Mouse (Mus musculus): ENCODE data around the gene Sdhaf1. TPM values are rescaled to one million over a fixed set of nuclear protein-coding genes. Genes with fewer than 3 reads are reported as not detected.

Sdhaf1 gene
- polyA plus RNA-seq, 1 experiment: 14.2 TPM

DNA sequence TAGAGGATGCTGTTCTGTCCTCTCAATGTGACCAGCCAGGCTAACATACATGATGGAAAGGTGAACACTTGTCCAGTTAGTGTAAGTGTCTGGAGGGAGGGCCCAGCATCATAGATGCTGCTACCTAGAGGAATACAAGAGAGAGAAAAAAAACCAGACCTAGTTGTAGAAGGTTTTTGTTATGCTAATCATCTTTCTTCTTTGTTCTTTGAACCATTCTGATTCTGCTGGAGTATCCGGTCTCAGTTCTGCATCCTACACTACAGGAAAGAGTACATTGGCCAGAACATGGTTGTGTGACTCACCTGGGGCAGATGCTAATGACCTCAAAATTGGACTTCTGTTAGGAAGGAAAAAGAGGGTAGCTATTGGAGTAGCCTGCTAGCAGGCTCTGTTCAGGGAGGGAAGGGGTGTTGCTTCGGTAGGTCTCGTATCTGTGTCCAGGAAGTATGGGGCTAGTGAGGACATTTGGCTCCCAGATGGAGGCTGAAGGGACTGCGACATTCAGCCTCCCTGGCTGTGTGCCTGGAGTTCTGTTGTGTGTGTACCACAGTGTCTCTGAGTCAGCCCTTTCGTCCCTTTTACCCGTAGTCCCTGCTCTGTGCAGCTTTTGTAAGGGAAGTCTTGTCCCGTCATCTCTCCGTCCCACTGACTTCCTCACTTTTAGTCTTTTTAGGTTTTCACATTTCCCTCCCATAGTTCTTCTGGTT, 36.8 kb downstream of the Sdhaf1 start:
- 58% methylated on average over 8 of the region's 8 CpGs for WGBS
- Histone ChIP-seq H3K4me1 (ENCODE audit: control insufficient read depth, insufficient read depth, low read length) (no peaks in the 10 kb centered on the region), H3K4me3 (replicated peaks; ENCODE audit: extremely low read depth, low read depth, low read length) (no peak overlapping the region)
- no peak for DNase-seq
- TF ChIP-seq POLR2A (IDR thresholded peaks at IDR 0.05; ENCODE audit: borderline replicate concordance, extremely low read depth, low read depth, low read length): no peak
- TF ChIP-seq CTCF (IDR thresholded peaks at IDR 0.05; ENCODE audit: insufficient read depth, low read length): no peak

- Histone ChIP-seq H3K4me1 (ENCODE audit: control insufficient read depth, insufficient read depth, low read length) (no peaks in the 10 kb centered on the region), H3K4me3 (replicated peaks; ENCODE audit: extremely low read depth, low read depth, low read length) (no peak overlapping the region)
- no peak for TF ChIP-seq POLR2A (IDR thresholded peaks at IDR 0.05; ENCODE audit: borderline replicate concordance, extremely low read depth, low read depth, low read length)
- DNase-seq: no peak
- WGBS: 67% methylated on average over 7 of the region's 7 CpGs
Measured at GRCm38 (mm10) chr7:30282740-30283139, 41.0 kb downstream of the Sdhaf1 start.

DNA sequence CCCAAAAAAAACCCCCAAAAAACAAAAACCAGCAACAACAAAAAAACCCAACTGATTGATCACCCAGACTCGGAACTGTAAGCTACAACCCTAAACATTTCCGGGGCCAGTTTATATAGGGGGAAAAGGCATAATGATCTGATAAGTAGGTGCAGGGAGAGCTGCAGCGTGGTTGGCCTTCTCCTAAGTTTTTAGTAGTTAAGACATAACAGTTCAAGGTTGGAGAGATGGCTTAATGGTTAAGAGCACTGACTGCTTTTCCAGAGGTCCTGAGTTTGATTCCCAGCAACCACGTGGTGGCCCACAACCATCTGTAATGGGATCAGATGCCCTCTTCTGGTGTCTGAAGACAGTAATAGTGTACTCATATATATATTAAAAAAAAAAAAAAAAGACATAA, 42.2 kb downstream of the Sdhaf1 start:
- no peak for DNase-seq
- Histone ChIP-seq H3K4me3 (replicated peaks; ENCODE audit: extremely low read depth, low read depth, low read length) (no peak overlapping the region), H3K4me1 (ENCODE audit: control insufficient read depth, insufficient read depth, low read length) (no peaks in the 10 kb centered on the region)
- 57% methylated on average over 4 of the region's 4 CpGs for WGBS
- TF ChIP-seq CTCF (IDR thresholded peaks at IDR 0.05; ENCODE audit: insufficient read depth, low read length): no peak
- no peak for TF ChIP-seq POLR2A (IDR thresholded peaks at IDR 0.05; ENCODE audit: borderline replicate concordance, extremely low read depth, low read depth, low read length)

- Histone ChIP-seq H3K4me1 (ENCODE audit: control insufficient read depth, insufficient read depth, low read length) (no peaks in the 10 kb centered on the region), H3K4me3 (replicated peaks; ENCODE audit: extremely low read depth, low read depth, low read length) (peak overlapping the region; percentile 75)
- 0% methylated on average over 20 of the region's 20 CpGs for WGBS
- TF ChIP-seq CTCF (IDR thresholded peaks at IDR 0.05; ENCODE audit: insufficient read depth, low read length) (no peak), POLR2A (IDR thresholded peaks at IDR 0.05; ENCODE audit: borderline replicate concordance, extremely low read depth, low read depth, low read length) (peak; percentile 74; the same call in 1 of the 2 replicates)
- peak; percentile 86 for DNase-seq
Measured at GRCm38 (mm10) chr7:30280670-30281138, 43.0 kb downstream of the Sdhaf1 start.

DNA sequence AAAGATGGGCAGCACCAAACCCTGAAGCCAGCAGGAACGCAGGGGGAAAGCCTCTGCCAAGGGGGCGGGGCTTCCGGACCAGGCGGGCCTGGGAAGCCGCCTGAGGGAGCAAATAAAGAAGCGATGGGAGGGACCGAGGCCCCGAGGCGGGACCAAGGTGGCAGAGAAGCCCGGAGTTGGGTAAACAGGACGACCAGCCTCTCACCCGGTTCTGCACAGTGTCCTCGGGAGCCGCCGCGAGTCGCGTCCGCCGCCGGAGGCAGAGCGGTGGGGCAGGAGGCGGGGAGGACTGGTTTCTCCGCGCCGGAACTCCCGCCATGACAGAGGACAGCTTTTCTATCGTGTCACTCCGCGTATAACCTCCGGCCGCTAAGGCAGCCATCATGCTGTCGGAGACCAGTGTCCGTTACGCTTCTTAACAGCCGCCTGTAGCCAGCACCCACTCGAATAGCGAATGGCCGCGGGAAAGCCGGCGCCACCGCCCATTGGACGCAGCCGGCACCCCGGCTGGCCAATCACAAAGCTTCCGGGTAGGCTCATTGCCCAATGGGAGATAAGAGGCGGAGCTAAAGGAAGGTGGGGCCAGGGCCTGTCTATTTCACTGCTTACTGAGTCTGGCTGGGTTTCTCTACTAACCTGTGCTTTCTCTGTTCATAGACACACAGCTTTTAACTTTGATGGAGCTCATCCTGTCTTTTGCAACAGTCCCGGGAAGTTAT, 43.6 kb downstream of the Sdhaf1 start, which contains the start of the genes Thap8 and Wdr62:
Thap8 (plus strand) TSS at position 144 of the 719 bp plus-strand sequence.
Wdr62 (minus strand) TSS at position 469 of the 719 bp plus-strand sequence.
- peak; percentile 89 for DNase-seq
- WGBS: under 1% methylated on average over 49 of the region's 49 CpGs
- H3K4me1 ChIP-seq (ENCODE audit: control insufficient read depth, insufficient read depth, low read length): no peaks in the 10 kb centered on the region
- peak within 1 kb of the TSS; percentile 81 for H3K4me3 ChIP-seq (replicated peaks; ENCODE audit: extremely low read depth, low read depth, low read length)
- TF ChIP-seq CTCF (IDR thresholded peaks at IDR 0.05; ENCODE audit: insufficient read depth, low read length): no peak
- 0 out of 2 replicates have a peak, but pooled peaks have one; percentile 1 for TF ChIP-seq POLR2A (IDR thresholded peaks at IDR 0.05; ENCODE audit: borderline replicate concordance, extremely low read depth, low read depth, low read length)

- under 1% methylated on average over 6 of the region's 6 CpGs for WGBS
- peak overlapping the region; percentile 81 for H3K4me3 ChIP-seq (replicated peaks; ENCODE audit: extremely low read depth, low read depth, low read length)
- no peaks in the 10 kb centered on the region for H3K4me1 ChIP-seq (ENCODE audit: control insufficient read depth, insufficient read depth, low read length)
- no peak for TF ChIP-seq POLR2A (IDR thresholded peaks at IDR 0.05; ENCODE audit: borderline replicate concordance, extremely low read depth, low read depth, low read length)
- no peak for TF ChIP-seq CTCF (IDR thresholded peaks at IDR 0.05; ENCODE audit: insufficient read depth, low read length)
- DNase-seq: no peak
Measured at GRCm38 (mm10) chr7:30279536-30279935, 44.2 kb downstream of the Sdhaf1 start.

GRCm38 (mm10) chr7:30278911-30279310, 44.8 kb downstream of the Sdhaf1 start:
- DNase-seq: no peak
- WGBS: 36% methylated on average over 2 of the region's 2 CpGs
- TF ChIP-seq CTCF (IDR thresholded peaks at IDR 0.05; ENCODE audit: insufficient read depth, low read length) (no peak), POLR2A (IDR thresholded peaks at IDR 0.05; ENCODE audit: borderline replicate concordance, extremely low read depth, low read depth, low read length) (no peak)
- H3K4me1 ChIP-seq (ENCODE audit: control insufficient read depth, insufficient read depth, low read length): no peaks in the 10 kb centered on the region
- H3K4me3 ChIP-seq (replicated peaks; ENCODE audit: extremely low read depth, low read depth, low read length): no peak overlapping the region

DNA sequence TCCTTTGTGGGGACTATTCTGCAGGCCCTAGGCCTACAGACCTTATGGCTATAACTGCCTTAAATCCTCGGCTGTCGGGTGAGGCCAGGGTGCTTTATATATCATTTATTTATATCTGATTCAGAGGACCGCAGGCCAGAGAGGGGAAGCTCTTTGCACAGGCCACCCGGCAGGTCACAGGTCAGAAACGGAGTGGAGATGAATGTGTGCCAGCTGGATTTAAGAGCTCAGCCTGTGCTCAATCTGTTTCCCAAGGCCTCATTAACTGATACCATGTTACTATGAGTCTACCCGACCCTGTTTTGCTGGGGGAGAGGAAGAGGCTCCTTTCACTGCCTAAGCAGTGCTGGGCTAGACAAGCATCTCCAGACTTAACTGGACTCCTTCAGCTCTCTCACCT, 49.3 kb downstream of the Sdhaf1 start:
- no peak for TF ChIP-seq POLR2A (IDR thresholded peaks at IDR 0.05; ENCODE audit: borderline replicate concordance, extremely low read depth, low read depth, low read length)
- TF ChIP-seq CTCF (IDR thresholded peaks at IDR 0.05; ENCODE audit: insufficient read depth, low read length): no peak
- no peaks in the 10 kb centered on the region for H3K4me1 ChIP-seq (ENCODE audit: control insufficient read depth, insufficient read depth, low read length)
- no peak for DNase-seq
- H3K4me3 ChIP-seq (replicated peaks; ENCODE audit: extremely low read depth, low read depth, low read length): no peak overlapping the region
- WGBS: 56% methylated on average over 6 of the region's 6 CpGs

Other genes with a start within 250 kb of the Sdhaf1 start
- not detected in 2 replicates for gene Gm26920, start 233.5 kb downstream of the Sdhaf1 start, polyA plus RNA-seq (2012; rRNA removed)
- gene Zfp566, start 233.4 kb downstream of the Sdhaf1 start, polyA plus RNA-seq (2012; rRNA removed): 1.1 and 1.2 TPM in 2 replicates
- 11.4 and 17.6 TPM in 2 replicates for gene Zfp260, start 229.1 kb downstream of the Sdhaf1 start, polyA plus RNA-seq (2012; rRNA removed)
- 0.88 and 1.8 TPM in 2 replicates for gene Zfp382, start 202.0 kb downstream of the Sdhaf1 start, polyA plus RNA-seq (2012; rRNA removed)
- 9.5 and 14.8 TPM in 2 replicates for gene Zfp146, start 154.1 kb downstream of the Sdhaf1 start, polyA plus RNA-seq (2012; rRNA removed)
- 14.1 and 42.3 TPM in 2 replicates for gene Cox7a1, start 139.8 kb downstream of the Sdhaf1 start, polyA plus RNA-seq (2012; rRNA removed)
- gene Capns1, start 125.1 kb downstream of the Sdhaf1 start, polyA plus RNA-seq (2012; rRNA removed): 784 and 1,083 TPM in 2 replicates
- gene Polr2i, start 91.9 kb downstream of the Sdhaf1 start, polyA plus RNA-seq (2012; rRNA removed): 95.6 and 110 TPM in 2 replicates
- gene Tbcb, start 91.6 kb downstream of the Sdhaf1 start, polyA plus RNA-seq (2012; rRNA removed): 38.4 and 41.6 TPM in 2 replicates
- gene Ovol3, start 88.2 kb downstream of the Sdhaf1 start, polyA plus RNA-seq (2012; rRNA removed): not detected in 2 replicates
- 0.21 and 0.55 TPM in 2 replicates for gene Thap8, start 43.8 kb downstream of the Sdhaf1 start, polyA plus RNA-seq (2012; rRNA removed)
- 15.9 and 24.9 TPM in 2 replicates for gene Wdr62, start 43.5 kb downstream of the Sdhaf1 start, polyA plus RNA-seq (2012; rRNA removed)
- gene Clip3, start 32.2 kb downstream of the Sdhaf1 start, polyA plus RNA-seq (2012; rRNA removed): 7.7 and 7.9 TPM in 2 replicates
- gene Alkbh6, start 15.2 kb downstream of the Sdhaf1 start, polyA plus RNA-seq (2012; rRNA removed): 141 and 163 TPM in 2 replicates
- 14.5 and 21.5 TPM in 2 replicates for gene Syne4, start 9.1 kb downstream of the Sdhaf1 start, polyA plus RNA-seq (2012; rRNA removed)
- 0.50 and 0.55 TPM in 2 replicates for gene E130208F15Rik, start 2.2 kb downstream of the Sdhaf1 start, polyA plus RNA-seq (2012; rRNA removed)
- 8.7 and 10.9 TPM in 2 replicates for gene Lrfn3, start 38.9 kb upstream of the Sdhaf1 start, polyA plus RNA-seq (2012; rRNA removed)
- 328 and 425 TPM in 2 replicates for gene Tyrobp, start 89.9 kb upstream of the Sdhaf1 start, polyA plus RNA-seq (2012; rRNA removed)
- 33.9 and 37.1 TPM in 2 replicates for gene Hcst, start 96.0 kb upstream of the Sdhaf1 start, polyA plus RNA-seq (2012; rRNA removed)
- 7.2 and 8.6 TPM in 2 replicates for gene Nfkbid, start 97.8 kb upstream of the Sdhaf1 start, polyA plus RNA-seq (2012; rRNA removed)
- 9.5 and 11.8 TPM in 2 replicates for gene Aplp1, start 121.6 kb upstream of the Sdhaf1 start, polyA plus RNA-seq (2012; rRNA removed)
- gene Kirrel2, start 133.8 kb upstream of the Sdhaf1 start, polyA plus RNA-seq (2012; rRNA removed): not detected in 2 replicates
- not detected in 2 replicates for gene Nphs1, start 134.4 kb upstream of the Sdhaf1 start, polyA plus RNA-seq (2012; rRNA removed)
- gene Prodh2, start 169.7 kb upstream of the Sdhaf1 start, polyA plus RNA-seq (2012; rRNA removed): 0.12 TPM in 1 of 2 replicates, not detected in the other
- 21.4 and 24.0 TPM in 2 replicates for gene Arhgap33, start 211.2 kb upstream of the Sdhaf1 start, polyA plus RNA-seq (2012; rRNA removed)
- 50.5 and 129 TPM in 2 replicates for gene Hspb6, start 228.3 kb upstream of the Sdhaf1 start, polyA plus RNA-seq (2012; rRNA removed)
- 10.2 and 12.4 TPM in 2 replicates for gene Proser3, start 228.4 kb upstream of the Sdhaf1 start, polyA plus RNA-seq (2012; rRNA removed)
- 27.1 and 29.4 TPM in 2 replicates for gene Lin37, start 235.9 kb upstream of the Sdhaf1 start, polyA plus RNA-seq (2012; rRNA removed)
- 47.6 and 50.1 TPM in 2 replicates for gene U2af1l4, start 239.4 kb upstream of the Sdhaf1 start, polyA plus RNA-seq (2012; rRNA removed)
- 2.2 and 3.9 TPM in 2 replicates for gene Gm49396, start 239.4 kb upstream of the Sdhaf1 start, polyA plus RNA-seq (2012; rRNA removed)
- gene Psenen, start 239.7 kb upstream of the Sdhaf1 start, polyA plus RNA-seq (2012; rRNA removed): 92.5 and 133 TPM in 2 replicates
- gene Igflr1, start 241.5 kb upstream of the Sdhaf1 start, polyA plus RNA-seq (2012; rRNA removed): 9.6 and 12.0 TPM in 2 replicates